Mouse (Mus musculus) bone marrow, adult 2 months (tissue): Measurements from ENCODE around the gene Gm17349. TPM values are rescaled to one million over a fixed set of nuclear protein-coding genes. Genes with fewer than 3 reads are reported as not detected.
A peak's percentile ranks its signal among the peaks of the same experiment; 100 is the strongest.
"Not testable (repeated sequence)": the region's sequence is repeated elsewhere in the genome, so short reads cannot be mapped to it uniquely, and the experiment has no call there.

Source experiments
- H3K27ac ChIP-seq: fragments of 200-500 bp; 2 replicates; pipeline ENCODE4 v1.5.1; 2012; ENCODE audit warnings: low read depth, mild to moderate bottlenecking, control low read depth, inconsistent platforms, low read length; ENCODE audit not compliant: control insufficient read depth, poor library complexity, insufficient read depth
- H3K4me1 ChIP-seq: fragments of 200-500 bp; 2 replicates; pipeline ENCODE4 v1.6.1; 2011; ENCODE audit warnings: low read length; ENCODE audit not compliant: control insufficient read depth, insufficient read depth
- H3K4me3 ChIP-seq: fragments of 200-500 bp; replicated peaks from 2 replicates; pipeline ENCODE3; 2011; ENCODE audit warnings: mild to moderate bottlenecking, low read depth, low read length, control low read depth; ENCODE audit not compliant: control insufficient read depth
- CTCF ChIP-seq: fragments of 200-500 bp; IDR thresholded peaks from 2 replicates; pipeline ENCODE4 v1.5.1; 2011; ENCODE audit warnings: low read length, control low read depth; ENCODE audit not compliant: control insufficient read depth, insufficient read depth
- POLR2A ChIP-seq: fragments of 200-500 bp; IDR thresholded peaks from 2 replicates; pipeline ENCODE4 v1.6.1; 2011; ENCODE audit warnings: low read depth, mild to moderate bottlenecking, control low read depth, low read length, borderline replicate concordance; ENCODE audit not compliant: control insufficient read depth
- WGBS: fragments of 180-500 bp; shearing (Covaris S2); methylation state at CpG from one replicate; pipeline ENCODE4 v1.1.7; 2018; 5-methylcytosine and 5-hydroxymethylcytosine counted together
- polyA plus RNA-seq: library from polyadenylated mRNA; stranded (reverse); fragments of >200 nt; gene quantifications from 2 replicates; pipeline ENCODE4 v1.2.4, GENCODE M21; 2011; ENCODE audit warnings: low replicate concordance; ENCODE audit not compliant: missing spikeins, insufficient read depth, insufficient read length

Gm17349 gene
- polyA plus RNA-seq, 1 experiment = not detected

GRCm38 (mm10) chr15:99704041-99704681 is 1.1 kb downstream of the Gm17349 start:
- Histone ChIP-seq H3K27ac (no peak overlapping the region), H3K4me1 (no peaks in the 10 kb centered on the region; the same call in none of the 2 replicates), H3K4me3 (no peak overlapping the region)
- TF ChIP-seq POLR2A = no peak
- no peak for TF ChIP-seq CTCF
- WGBS = 89% methylated on average over 23 of the region's 23 CpGs

GRCm38 (mm10) chr15:99703676-99704040 is 1.6 kb downstream of the Gm17349 start:
- no peak for TF ChIP-seq CTCF
- no peak for TF ChIP-seq POLR2A
- no peaks in the 10 kb centered on the region; the same call in none of the 2 replicates for H3K4me1 ChIP-seq
- no peak overlapping the region for H3K27ac ChIP-seq

GRCm38 (mm10) chr15:99703104-99703503 is 2.2 kb downstream of the Gm17349 start:
- TF ChIP-seq CTCF (no peak), POLR2A (no peak)
- H3K4me3 ChIP-seq = no peak overlapping the region
- 80% methylated on average over 9 of the region's 9 CpGs for WGBS
- H3K27ac ChIP-seq = no peak overlapping the region
- no peaks in the 10 kb centered on the region; the same call in none of the 2 replicates for H3K4me1 ChIP-seq

More at GRCm38 (mm10) chr15:99703676-99704040, 1.6 kb downstream of the Gm17349 start:
- WGBS = 88% methylated on average over 5 of the region's 5 CpGs
- no peak overlapping the region for H3K4me3 ChIP-seq

GRCm38 (mm10) chr15:99701999-99702900 is 3.0 kb downstream of the Gm17349 start, which contains the start of gene Smarcd1:
TSS of gene Smarcd1 (plus strand) at chr15:99702129.
- Histone ChIP-seq H3K27ac (peak within 1 kb of the TSS; percentile 68), H3K4me1 (no peaks in the 10 kb centered on the region; the same call in none of the 2 replicates), H3K4me3 (peak within 1 kb of the TSS; percentile 67)
- TF ChIP-seq CTCF (peak; percentile 84), POLR2A (no peak)
- 1% methylated on average over 71 of the region's 71 CpGs for WGBS

- not testable (repeated sequence) for H3K4me1 ChIP-seq, H3K27ac ChIP-seq
- 35% methylated on average over 16 of the region's 16 CpGs for WGBS
- peak overlapping the region; percentile 67 for H3K4me3 ChIP-seq
These were observed 3.7 kb downstream of the Gm17349 start for GRCm38 (mm10) chr15:99701640-99701998.

- WGBS = 78% methylated on average over 18 of the region's 18 CpGs
- no peak for TF ChIP-seq POLR2A
- no peak for TF ChIP-seq CTCF
- Histone ChIP-seq H3K27ac (no peak overlapping the region), H3K4me1 (no peaks in the 10 kb centered on the region; the same call in 1 of the 2 replicates), H3K4me3 (no peak overlapping the region)
These were observed 4.8 kb downstream of the Gm17349 start for GRCm38 (mm10) chr15:99700219-99701106.

- Histone ChIP-seq H3K4me1 (no peaks in the 10 kb centered on the region; the same call in 1 of the 2 replicates), H3K27ac (no peak overlapping the region), H3K4me3 (no peak overlapping the region)
- no peak for TF ChIP-seq CTCF
- no peak for TF ChIP-seq POLR2A
- WGBS = 90% methylated on average over 10 of the region's 10 CpGs
These were observed 5.6 kb downstream of the Gm17349 start for GRCm38 (mm10) chr15:99699715-99700114.
